Mouse (Mus musculus): ENCODE results near the gene Bmp3. TPM values are rescaled to one million over a fixed set of nuclear protein-coding genes. Genes with fewer than 3 reads are reported as not detected.

Gene Bmp3
- polyA plus RNA-seq, 1 experiment from 2014 or later: 0.82 TPM

DNA sequence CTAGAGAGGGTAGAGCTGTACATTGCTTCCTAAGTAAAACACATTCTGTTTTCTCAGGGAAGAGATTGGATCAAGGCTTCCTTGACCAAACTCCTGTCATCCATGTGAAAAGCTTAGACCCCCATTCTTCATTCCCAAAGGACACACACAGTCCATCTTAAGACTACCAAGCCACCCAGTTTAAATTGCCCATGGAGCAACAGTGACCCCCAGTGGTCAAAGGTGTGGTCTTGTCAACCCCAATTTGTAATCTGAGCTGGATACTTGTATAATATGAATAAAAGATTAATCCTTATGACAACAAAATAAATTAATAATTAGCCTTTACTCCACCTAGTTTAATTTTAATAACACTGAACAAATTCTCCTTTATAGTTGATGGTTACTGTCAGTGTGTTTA, 24.7 kb downstream of the Bmp3 start:
- H3K9me3 ChIP-seq (ENCODE audit: control insufficient read depth, low read length): no peaks in the 10 kb centered on the region
- H3K27ac ChIP-seq (ENCODE audit: low read depth, low read length): no peak overlapping the region
- no peak overlapping the region for H3K4me2 ChIP-seq (ENCODE audit: low read depth)
- no peaks in the 10 kb centered on the region for H3K27me3 ChIP-seq (ENCODE audit: control insufficient read depth, insufficient read depth, low read length)
- no peaks in the 10 kb centered on the region for H3K4me1 ChIP-seq (ENCODE audit: control insufficient read depth, insufficient read depth, low read length)
- no peaks in the 10 kb centered on the region for H3K36me3 ChIP-seq (ENCODE audit: control insufficient read depth, insufficient read depth, low read length)
- DNase-seq (ENCODE audit: low spot score) (peak; percentile 74), ATAC-seq (ENCODE audit: insufficient read depth, low FRiP score, low TSS enrichment) (no peak)
- H3K4me3 ChIP-seq (ENCODE audit: low read depth, low read length): no peak overlapping the region
- no peak overlapping the region for H3K9ac ChIP-seq (ENCODE audit: low read length)

DNA sequence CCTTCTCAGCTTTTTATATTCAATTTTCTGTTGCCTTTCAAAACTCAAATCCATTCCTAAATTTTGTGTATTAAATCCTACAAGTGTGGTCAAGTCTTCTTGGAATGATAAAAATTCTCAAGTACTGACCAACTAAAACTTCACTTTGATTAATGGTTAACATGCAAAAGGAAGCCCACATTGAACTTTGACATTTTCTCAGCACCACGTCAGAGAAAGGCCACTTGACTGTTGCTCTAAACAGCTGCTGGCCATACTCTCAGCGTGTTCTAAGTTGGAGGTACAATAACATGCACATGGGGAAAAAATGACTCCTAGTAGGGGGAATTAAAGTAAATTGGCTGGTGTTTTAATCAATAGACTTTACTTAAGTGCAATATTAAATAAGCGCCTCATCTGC, 27.9 kb downstream of the Bmp3 start:
- 67% methylated on average over 3 of the region's 3 CpGs for WGBS
- H3K9me3 ChIP-seq (ENCODE audit: control insufficient read depth, low read length): no peaks in the 10 kb centered on the region
- no peak overlapping the region for H3K27ac ChIP-seq (ENCODE audit: low read depth, low read length)
- ATAC-seq (ENCODE audit: insufficient read depth, low FRiP score, low TSS enrichment): no peak
- no peaks in the 10 kb centered on the region for H3K27me3 ChIP-seq (ENCODE audit: control insufficient read depth, insufficient read depth, low read length)
- no peak overlapping the region for H3K9ac ChIP-seq (ENCODE audit: low read length)
- no peak overlapping the region for H3K4me3 ChIP-seq (ENCODE audit: low read depth, low read length)
- no peaks in the 10 kb centered on the region for H3K36me3 ChIP-seq (ENCODE audit: control insufficient read depth, insufficient read depth, low read length)
- DNase-seq (ENCODE audit: low spot score): no peak
- no peaks in the 10 kb centered on the region for H3K4me1 ChIP-seq (ENCODE audit: control insufficient read depth, insufficient read depth, low read length)
- H3K4me2 ChIP-seq (ENCODE audit: low read depth): no peak overlapping the region

DNA sequence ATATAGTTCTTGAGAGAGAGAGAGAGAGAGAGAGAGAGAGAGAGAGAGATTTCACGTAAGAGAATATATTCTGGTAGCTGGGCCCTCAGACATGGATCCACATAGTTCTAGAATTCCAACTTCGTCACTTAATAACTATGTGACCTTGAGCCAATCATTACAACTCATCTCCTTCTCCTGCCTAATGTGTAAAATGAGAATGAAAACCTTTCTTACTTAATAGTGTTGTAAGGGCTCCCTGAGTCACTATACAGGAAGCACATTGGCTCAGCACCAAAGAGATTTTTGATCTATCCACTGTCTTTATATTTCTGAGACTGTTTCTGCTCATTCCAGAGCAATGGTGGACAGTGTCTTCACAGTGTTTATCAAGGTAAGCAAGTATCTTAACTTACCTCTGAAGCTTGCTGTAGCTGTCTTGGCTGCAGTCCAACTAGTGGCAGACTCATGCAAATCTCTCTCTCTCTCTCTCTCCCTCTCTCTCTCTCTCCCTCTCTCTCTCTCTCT, 36.4 kb downstream of the Bmp3 start:
- no peak overlapping the region for H3K9ac ChIP-seq (ENCODE audit: low read length)
- no peak overlapping the region for H3K27ac ChIP-seq (ENCODE audit: low read depth, low read length)
- H3K9me3 ChIP-seq (ENCODE audit: control insufficient read depth, low read length): no peaks in the 10 kb centered on the region
- DNase-seq (ENCODE audit: low spot score) (no peak), ATAC-seq (ENCODE audit: insufficient read depth, low FRiP score, low TSS enrichment) (no peak)
- no peak overlapping the region for H3K4me3 ChIP-seq (ENCODE audit: low read depth, low read length)
- WGBS: 87% methylated on average over 2 of the region's 2 CpGs
- no peaks in the 10 kb centered on the region for H3K36me3 ChIP-seq (ENCODE audit: control insufficient read depth, insufficient read depth, low read length)
- no peak overlapping the region for H3K4me2 ChIP-seq (ENCODE audit: low read depth)
- no peaks in the 10 kb centered on the region for H3K4me1 ChIP-seq (ENCODE audit: control insufficient read depth, insufficient read depth, low read length)
- no peaks in the 10 kb centered on the region for H3K27me3 ChIP-seq (ENCODE audit: control insufficient read depth, insufficient read depth, low read length)

DNA sequence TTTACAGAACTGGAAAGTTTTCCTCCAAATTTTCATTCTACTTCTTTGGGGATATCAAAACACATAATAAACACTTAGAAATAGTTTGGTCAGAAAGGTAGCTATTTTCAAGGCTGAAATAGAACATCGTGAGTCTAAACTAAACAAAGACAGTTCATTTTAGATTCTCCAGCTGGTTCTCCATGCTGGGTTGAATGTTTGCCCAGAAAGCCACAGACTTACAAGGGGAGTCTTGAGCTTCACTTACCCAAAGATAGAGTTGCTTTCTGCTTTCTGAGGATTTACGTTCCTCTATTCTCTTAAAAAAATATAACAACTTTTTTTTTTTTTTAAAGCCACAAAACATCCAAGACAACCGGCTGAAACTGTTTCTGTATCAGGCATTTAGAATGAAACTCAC, 40.1 kb downstream of the Bmp3 start:
- no peak overlapping the region for H3K27ac ChIP-seq (ENCODE audit: low read depth, low read length)

DNA sequence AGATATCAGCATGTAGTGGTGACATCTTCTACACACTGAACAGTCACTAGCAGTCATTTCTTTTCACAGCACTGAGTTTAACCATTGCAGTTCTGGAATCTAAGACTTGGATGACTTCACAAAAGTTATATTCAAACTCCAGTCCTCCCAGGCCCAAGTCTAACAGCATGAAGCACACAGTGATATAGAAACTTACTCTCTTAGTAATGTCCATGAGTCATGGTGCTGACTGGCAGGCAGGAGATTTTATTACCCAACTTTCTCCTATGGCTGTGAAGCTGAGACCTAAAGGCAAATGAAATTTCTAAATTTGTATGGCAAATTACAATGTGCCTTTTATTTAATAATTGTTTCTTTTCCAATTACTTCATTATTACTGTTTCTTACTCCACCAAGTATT, 43.7 kb downstream of the Bmp3 start:
- Histone ChIP-seq H3K4me2 (ENCODE audit: low read depth) (no peak overlapping the region), H3K4me1 (ENCODE audit: control insufficient read depth, insufficient read depth, low read length) (no peaks in the 10 kb centered on the region), H3K9ac (ENCODE audit: low read length) (no peak overlapping the region), H3K36me3 (ENCODE audit: control insufficient read depth, insufficient read depth, low read length) (no peaks in the 10 kb centered on the region), H3K27ac (ENCODE audit: low read depth, low read length) (no peak overlapping the region), H3K4me3 (ENCODE audit: low read depth, low read length) (no peak overlapping the region), H3K27me3 (ENCODE audit: control insufficient read depth, insufficient read depth, low read length) (no peaks in the 10 kb centered on the region), H3K9me3 (ENCODE audit: control insufficient read depth, low read length) (no peaks in the 10 kb centered on the region)
- ATAC-seq (ENCODE audit: insufficient read depth, low FRiP score, low TSS enrichment) (no peak), DNase-seq (ENCODE audit: low spot score) (no peak)

More for the DNA sequence above, 40.1 kb downstream of the Bmp3 start:
- Histone ChIP-seq H3K9me3 (ENCODE audit: control insufficient read depth, low read length) (no peaks in the 10 kb centered on the region), H3K36me3 (ENCODE audit: control insufficient read depth, insufficient read depth, low read length) (no peaks in the 10 kb centered on the region), H3K4me1 (ENCODE audit: control insufficient read depth, insufficient read depth, low read length) (no peaks in the 10 kb centered on the region), H3K4me2 (ENCODE audit: low read depth) (no peak overlapping the region), H3K9ac (ENCODE audit: low read length) (no peak overlapping the region), H3K27me3 (ENCODE audit: control insufficient read depth, insufficient read depth, low read length) (no peaks in the 10 kb centered on the region), H3K4me3 (ENCODE audit: low read depth, low read length) (no peak overlapping the region)
- DNase-seq (ENCODE audit: low spot score) (no peak), ATAC-seq (ENCODE audit: insufficient read depth, low FRiP score, low TSS enrichment) (no peak)
- WGBS: 81% methylated on average over 3 of the region's 3 CpGs

DNA sequence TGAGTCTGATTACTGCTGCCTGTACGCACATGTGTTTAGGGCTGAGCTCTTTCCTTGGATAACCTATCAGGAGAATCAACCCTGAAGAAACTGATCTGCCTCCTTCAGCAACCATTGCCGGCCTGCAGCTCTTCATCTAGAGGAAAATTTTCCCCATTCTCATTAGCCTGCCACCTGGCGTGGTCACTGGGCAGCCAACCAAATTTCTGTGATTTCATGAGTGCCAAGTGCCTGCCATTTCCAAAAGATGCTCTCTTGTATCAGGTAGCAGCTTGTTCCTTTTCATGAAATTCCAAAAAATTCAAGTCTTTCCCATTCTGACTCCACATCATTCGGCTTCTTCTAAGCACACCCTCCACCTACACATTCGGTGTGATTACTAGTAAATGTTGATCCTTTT, 46.7 kb downstream of the Bmp3 start:
- no peak for ATAC-seq (ENCODE audit: insufficient read depth, low FRiP score, low TSS enrichment)
- no peak overlapping the region for H3K4me2 ChIP-seq (ENCODE audit: low read depth)
- H3K4me1 ChIP-seq (ENCODE audit: control insufficient read depth, insufficient read depth, low read length): no peaks in the 10 kb centered on the region
- no peak overlapping the region for H3K4me3 ChIP-seq (ENCODE audit: low read depth, low read length)
- H3K27ac ChIP-seq (ENCODE audit: low read depth, low read length): no peak overlapping the region
- H3K9me3 ChIP-seq (ENCODE audit: control insufficient read depth, low read length): no peaks in the 10 kb centered on the region
- no peaks in the 10 kb centered on the region for H3K36me3 ChIP-seq (ENCODE audit: control insufficient read depth, insufficient read depth, low read length)
- H3K9ac ChIP-seq (ENCODE audit: low read length): no peak overlapping the region
- WGBS: 84% methylated on average over 5 of the region's 5 CpGs
- no peak for DNase-seq (ENCODE audit: low spot score)
- no peaks in the 10 kb centered on the region for H3K27me3 ChIP-seq (ENCODE audit: control insufficient read depth, insufficient read depth, low read length)

DNA sequence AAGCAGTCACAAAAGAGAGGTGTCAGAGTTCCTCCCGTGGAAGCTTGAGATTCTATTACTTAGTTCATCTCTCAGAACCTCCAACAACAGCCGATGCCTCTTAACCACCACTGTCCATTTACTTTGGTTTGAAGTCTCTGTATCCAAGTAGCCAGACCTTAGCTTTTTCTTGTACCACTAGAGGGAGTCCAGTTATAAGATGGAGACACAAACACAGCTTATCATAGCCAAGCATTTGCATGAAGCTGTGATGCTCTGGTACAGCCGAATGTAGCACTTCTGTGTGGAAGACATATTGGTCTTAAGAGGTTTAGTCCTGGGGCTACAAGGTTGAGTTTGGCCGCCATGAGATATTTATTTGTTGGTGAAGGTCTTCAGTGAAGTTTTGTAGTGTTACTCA, 48.1 kb downstream of the Bmp3 start:
- 74% methylated on average over 4 of the region's 4 CpGs for WGBS
- Histone ChIP-seq H3K36me3 (ENCODE audit: control insufficient read depth, insufficient read depth, low read length) (no peaks in the 10 kb centered on the region), H3K27ac (ENCODE audit: low read depth, low read length) (no peak overlapping the region), H3K9me3 (ENCODE audit: control insufficient read depth, low read length) (no peaks in the 10 kb centered on the region), H3K4me1 (ENCODE audit: control insufficient read depth, insufficient read depth, low read length) (no peaks in the 10 kb centered on the region), H3K27me3 (ENCODE audit: control insufficient read depth, insufficient read depth, low read length) (no peaks in the 10 kb centered on the region), H3K9ac (ENCODE audit: low read length) (no peak overlapping the region), H3K4me2 (ENCODE audit: low read depth) (no peak overlapping the region), H3K4me3 (ENCODE audit: low read depth, low read length) (no peak overlapping the region)
- ATAC-seq (ENCODE audit: insufficient read depth, low FRiP score, low TSS enrichment): no peak
- peak; percentile 14 for DNase-seq (ENCODE audit: low spot score)

DNA sequence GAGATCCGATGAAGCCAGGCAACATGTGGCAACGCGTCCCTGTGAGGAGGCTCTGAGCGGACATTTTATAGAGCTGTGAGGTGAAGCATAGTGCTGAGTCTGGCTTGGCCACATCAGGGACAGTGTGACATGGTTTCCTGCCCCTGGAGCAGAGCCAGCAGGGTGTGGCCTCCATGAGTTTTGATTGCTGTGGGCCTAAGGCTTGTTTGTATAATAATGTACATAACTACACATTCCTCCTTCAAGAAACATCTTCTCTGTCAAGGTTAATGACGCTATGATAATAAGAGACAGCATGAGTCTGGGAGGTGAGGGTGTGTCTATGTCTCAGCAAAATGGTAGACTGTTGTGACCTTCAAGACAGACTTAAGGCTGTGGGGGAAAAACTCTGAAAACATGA, 64.5 kb downstream of the Bmp3 start:
- H3K9me3 ChIP-seq (ENCODE audit: control insufficient read depth, low read length): no peaks in the 10 kb centered on the region
- WGBS: 94% methylated on average over 5 of the region's 5 CpGs
- ATAC-seq (ENCODE audit: insufficient read depth, low FRiP score, low TSS enrichment): no peak
- H3K36me3 ChIP-seq (ENCODE audit: control insufficient read depth, insufficient read depth, low read length): no peaks in the 10 kb centered on the region
- no peak overlapping the region for H3K4me2 ChIP-seq (ENCODE audit: low read depth)
- H3K9ac ChIP-seq (ENCODE audit: low read length): no peak overlapping the region
- DNase-seq (ENCODE audit: low spot score): no peak
- H3K27me3 ChIP-seq (ENCODE audit: control insufficient read depth, insufficient read depth, low read length): no peaks in the 10 kb centered on the region
- no peak overlapping the region for H3K4me3 ChIP-seq (ENCODE audit: low read depth, low read length)
- no peaks in the 10 kb centered on the region for H3K4me1 ChIP-seq (ENCODE audit: control insufficient read depth, insufficient read depth, low read length)
- H3K27ac ChIP-seq (ENCODE audit: low read depth, low read length): no peak overlapping the region

DNA sequence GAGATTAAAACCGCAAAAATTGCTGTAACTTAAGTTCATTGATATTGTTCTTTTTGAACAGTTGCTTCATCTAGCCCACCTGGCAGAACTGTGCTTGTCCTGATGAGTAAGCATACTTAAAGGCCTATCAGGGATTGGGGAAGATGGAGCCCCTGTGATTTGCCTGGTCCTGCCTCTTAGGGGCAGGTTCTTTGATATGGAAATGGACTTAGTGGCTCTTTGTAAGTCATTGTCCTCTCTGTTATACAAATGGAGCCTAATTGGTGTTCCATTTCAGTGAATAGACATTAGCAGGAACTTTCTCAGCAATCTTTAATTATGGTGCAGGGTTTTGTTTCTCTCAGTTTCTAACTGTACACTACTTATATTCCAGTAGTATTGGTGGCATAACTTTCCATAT, 67.4 kb downstream of the Bmp3 start:
- H3K4me3 ChIP-seq (ENCODE audit: low read depth, low read length): no peak overlapping the region
- DNase-seq (ENCODE audit: low spot score): no peak
- no peaks in the 10 kb centered on the region for H3K36me3 ChIP-seq (ENCODE audit: control insufficient read depth, insufficient read depth, low read length)
- no peak for ATAC-seq (ENCODE audit: insufficient read depth, low FRiP score, low TSS enrichment)
- no peak overlapping the region for H3K4me2 ChIP-seq (ENCODE audit: low read depth)
- no peak overlapping the region for H3K9ac ChIP-seq (ENCODE audit: low read length)
- WGBS: 54% methylated on average over 1 of the region's 1 CpGs
- H3K9me3 ChIP-seq (ENCODE audit: control insufficient read depth, low read length): no peaks in the 10 kb centered on the region
- H3K27ac ChIP-seq (ENCODE audit: low read depth, low read length): no peak overlapping the region
- no peaks in the 10 kb centered on the region for H3K27me3 ChIP-seq (ENCODE audit: control insufficient read depth, insufficient read depth, low read length)
- H3K4me1 ChIP-seq (ENCODE audit: control insufficient read depth, insufficient read depth, low read length): no peaks in the 10 kb centered on the region
